Mouse (Mus musculus) C2C12 (cell line): ENCODE measurements around the gene Folr2.

Source experiments
- CTCF ChIP-seq: IDR thresholded peaks from one replicate; pipeline ENCODE4 v1.5.1; 2011; ENCODE audit not compliant: control insufficient read depth, insufficient read depth, insufficient read length
- MAX ChIP-seq: IDR thresholded peaks from one replicate; pipeline ENCODE4 v1.6.1; 2011; ENCODE audit warnings: mild to moderate bottlenecking, control low read depth
- MYOD1 ChIP-seq: IDR thresholded peaks from one replicate; pipeline ENCODE4 v1.6.1; 2011; ENCODE audit warnings: low read depth; ENCODE audit not compliant: control insufficient read depth, insufficient read length
- USF1 ChIP-seq: IDR thresholded peaks from one replicate; pipeline ENCODE4 v1.6.1; 2011; ENCODE audit warnings: low read depth, mild to moderate bottlenecking, control low read depth, moderate library complexity

DNA sequence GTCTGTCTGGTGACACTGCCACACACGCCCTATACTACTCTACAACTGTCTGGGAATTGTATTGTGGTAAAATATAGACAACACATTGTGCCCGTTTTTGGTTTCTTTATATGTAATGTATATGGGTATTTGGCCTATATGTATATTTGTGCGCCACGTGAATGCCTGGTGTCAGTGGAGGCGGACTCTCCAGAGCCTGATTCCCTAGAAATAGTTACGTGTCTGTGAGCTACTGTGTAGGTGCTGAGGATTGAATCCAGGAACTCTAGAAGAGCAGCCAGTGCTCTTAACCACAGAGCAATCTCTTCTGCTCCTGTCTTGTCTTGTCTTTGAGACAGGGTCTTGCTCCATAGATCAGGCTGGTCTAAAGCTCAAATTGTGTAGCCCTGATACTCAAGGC is 29.3 kb upstream of the Folr2 start:
- TF ChIP-seq CTCF (no peak), USF1 (no peak), MAX (no peak), MYOD1 (no peak)
